Mouse (Mus musculus) MEL (cell line): ENCODE data around the gene 1110008L16Rik. TPM values are rescaled to one million over a fixed set of nuclear protein-coding genes. Genes with fewer than 3 reads are reported as not detected.

Experiments
- DNase-seq: peaks from one replicate; pipeline ENCODE4 v3.0.0; 2011; ENCODE audit warnings: low read depth, low spot score
- H3K27ac ChIP-seq: 2 replicates; pipeline ENCODE4 v1.5.1; 2012; ENCODE audit warnings: low read depth, mild to moderate bottlenecking, control low read depth, low read length, moderate library complexity; ENCODE audit not compliant: control insufficient read depth
- H3K27me3 ChIP-seq, 2 experiments: fragments of 150-350 bp in 1 of 2; sonication (generic) in 1 of 2; 2 replicates each; pipeline ENCODE4 v1.6.1; 2012; ENCODE audit warnings: low read length in 2 of 2, mild to moderate bottlenecking in 2 of 2, improper control_type of control experiment in 1 of 2, moderate library complexity in 1 of 2; ENCODE audit not compliant: insufficient read depth in 2 of 2, control insufficient read depth in 1 of 2
- H3K36me3 ChIP-seq, 2 experiments: 2 replicates each; pipeline ENCODE4 v1.6.1; 2012 to 2014; ENCODE audit warnings: low read length in 2 of 2, improper control_type of control experiment in 1 of 2, inconsistent platforms in 1 of 2, mild to moderate bottlenecking in 1 of 2; ENCODE audit not compliant: insufficient read depth in 2 of 2, control insufficient read depth in 1 of 2
- H3K4me1 ChIP-seq, 2 experiments: fragments of 150-350 bp in 1 of 2; sonication (generic) in 1 of 2; 2 replicates each; pipeline ENCODE4 v1.6.1; 2012; ENCODE audit warnings: low read length in 2 of 2, improper control_type of control experiment in 1 of 2, mild to moderate bottlenecking in 1 of 2; ENCODE audit not compliant: insufficient read depth in 2 of 2, control insufficient read depth in 1 of 2
- H3K4me3 ChIP-seq, 2 experiments: fragments of 150-350 bp in 1 of 2; sonication (generic) in 1 of 2; 2 replicates each; pipeline ENCODE4 v1.5.1; 2012; ENCODE audit warnings: low read depth in 2 of 2, low read length in 2 of 2, mild to moderate bottlenecking in 2 of 2, moderate library complexity in 2 of 2, control low read depth in 1 of 2, improper control_type of control experiment in 1 of 2; ENCODE audit not compliant: control insufficient read depth in 1 of 2, insufficient read depth in 1 of 2
- H3K79me2 ChIP-seq: 2 replicates; pipeline ENCODE4 v1.6.1; 2012; ENCODE audit warnings: mild to moderate bottlenecking, low read length, moderate library complexity; ENCODE audit not compliant: control insufficient read depth, poor library complexity, insufficient read depth
- H3K9ac ChIP-seq: 2 replicates; pipeline ENCODE4 v1.6.1; 2012; ENCODE audit warnings: low read depth, mild to moderate bottlenecking, control low read depth, low read length, moderate library complexity; ENCODE audit not compliant: control insufficient read depth, poor library complexity, severe bottlenecking
- H3K9me3 ChIP-seq: fragments of 150-350 bp; sonication (generic); replicated peaks from 2 replicates; pipeline ENCODE4 v1.6.1; 2012; ENCODE audit warnings: mild to moderate bottlenecking, low read length, improper control_type of control experiment, moderate library complexity; ENCODE audit not compliant: insufficient read depth
- CHD1 ChIP-seq: IDR thresholded peaks from 2 replicates; pipeline ENCODE4 v1.6.1; 2012; ENCODE audit warnings: low read depth, mild to moderate bottlenecking, inconsistent platforms, low read length, improper control_type of control experiment
- CTCF ChIP-seq, 3 experiments: IDR thresholded peaks in 2 of 3; conservative IDR thresholded peaks in 1 of 3; 2 replicates each; pipeline ENCODE4 v1.5.1; 2011 to 2012; ENCODE audit warnings: low read length in 3 of 3, low read depth in 2 of 3, mild to moderate bottlenecking in 2 of 3, improper control_type of control experiment in 1 of 3, inconsistent platforms in 1 of 3, mixed read lengths in 1 of 3, moderate library complexity in 1 of 3; ENCODE audit not compliant: control insufficient read depth in 1 of 3, insufficient read depth in 1 of 3, poor library complexity in 1 of 3, severe bottlenecking in 1 of 3
- E2F4 ChIP-seq: IDR thresholded peaks from 2 replicates; pipeline ENCODE4 v1.6.1; 2011; ENCODE audit warnings: low read depth, low read length, improper control_type of control experiment, borderline replicate concordance
- EP300 ChIP-seq, 2 experiments: IDR thresholded peaks; 2 replicates each; pipeline ENCODE4 v1.6.1; 2011; ENCODE audit warnings: improper control_type of control experiment in 2 of 2, low read length in 2 of 2, low read depth in 1 of 2, mild to moderate bottlenecking in 1 of 2
- ETS1 ChIP-seq: IDR thresholded peaks from 2 replicates; pipeline ENCODE4 v1.6.1; 2012; ENCODE audit warnings: low read depth, mild to moderate bottlenecking, inconsistent platforms, low read length, improper control_type of control experiment, moderate library complexity
- HCFC1 ChIP-seq: IDR thresholded peaks from 2 replicates; pipeline ENCODE4 v1.6.1; 2012; ENCODE audit warnings: low read depth, mild to moderate bottlenecking, inconsistent platforms, low read length, improper control_type of control experiment, moderate library complexity
- KAT2A ChIP-seq: conservative IDR thresholded peaks from 2 replicates; pipeline ENCODE4 v1.6.1; 2012; ENCODE audit warnings: low read depth, low read length, improper control_type of control experiment, inconsistent platforms
- MAFK ChIP-seq: IDR thresholded peaks from 2 replicates; pipeline ENCODE4 v1.6.1; 2011; ENCODE audit warnings: low read depth, mild to moderate bottlenecking, low read length, improper control_type of control experiment, borderline replicate concordance
- MAZ ChIP-seq: IDR thresholded peaks from 2 replicates; pipeline ENCODE4 v1.6.1; 2012; ENCODE audit warnings: low read depth, mild to moderate bottlenecking, inconsistent platforms, low read length, improper control_type of control experiment
- MEF2A ChIP-seq: IDR thresholded peaks from 2 replicates; pipeline ENCODE4 v1.6.1; 2014; ENCODE audit warnings: low read depth, mild to moderate bottlenecking, inconsistent platforms, low read length, improper control_type of control experiment; ENCODE audit not compliant: poor library complexity, insufficient replicate concordance, severe bottlenecking; ENCODE audit errors: extremely low read depth
- MYC ChIP-seq: IDR thresholded peaks from 2 replicates; pipeline ENCODE4 v1.6.1; 2011; ENCODE audit warnings: low read depth, mild to moderate bottlenecking, low read length, improper control_type of control experiment, moderate library complexity
- NELFE ChIP-seq: IDR thresholded peaks from 2 replicates; pipeline ENCODE4 v1.6.1; 2011; ENCODE audit warnings: low read depth, low read length, improper control_type of control experiment
- NRF1 ChIP-seq: IDR thresholded peaks from 2 replicates; pipeline ENCODE4 v1.6.1; 2014; ENCODE audit warnings: low read depth, mild to moderate bottlenecking, inconsistent platforms, low read length, improper control_type of control experiment, moderate library complexity; ENCODE audit not compliant: poor library complexity, insufficient read depth, severe bottlenecking
- POLR2AphosphoS5 ChIP-seq: IDR thresholded peaks from 2 replicates; pipeline ENCODE4 v1.6.1; 2012; ENCODE audit warnings: low read depth, borderline replicate concordance, mild to moderate bottlenecking, inconsistent platforms, low read length, moderate library complexity, mixed read lengths
- RCOR1 ChIP-seq: IDR thresholded peaks from 2 replicates; pipeline ENCODE4 v1.6.1; 2012; ENCODE audit warnings: low read depth, mild to moderate bottlenecking, inconsistent platforms, low read length, improper control_type of control experiment
- SIN3A ChIP-seq: IDR thresholded peaks from 2 replicates; pipeline ENCODE4 v1.6.1; 2012; ENCODE audit warnings: low read length, improper control_type of control experiment, inconsistent platforms
- SMC3 ChIP-seq: IDR thresholded peaks from 2 replicates; pipeline ENCODE4 v1.6.1; 2011; ENCODE audit warnings: low read depth, low read length, improper control_type of control experiment
- TBP ChIP-seq: IDR thresholded peaks from 2 replicates; pipeline ENCODE4 v1.8.0; 2011; ENCODE audit warnings: low read depth, low read length, improper control_type of control experiment
- USF2 ChIP-seq, 2 experiments: IDR thresholded peaks; 2 replicates each; pipeline ENCODE4 v1.6.1; 2011 to 2012; ENCODE audit warnings: improper control_type of control experiment in 2 of 2, low read length in 2 of 2, borderline replicate concordance in 1 of 2, inconsistent platforms in 1 of 2, low read depth in 1 of 2, mild to moderate bottlenecking in 1 of 2; ENCODE audit not compliant: insufficient read depth in 1 of 2
- polyA plus RNA-seq, 2 experiments: library from polyadenylated mRNA; stranded (reverse) in 1 of 2; unstranded in 1 of 2; fragments of >175 nt in 1 of 2; fragments of >200 nt in 1 of 2; gene quantifications; 2 replicates each; pipeline versions ENCODE4 v1.2.1 to v1.2.4; 2012; ENCODE audit warnings: low replicate concordance in 2 of 2, low read depth in 1 of 2; ENCODE audit not compliant: insufficient read length in 2 of 2, insufficient read depth in 1 of 2, missing spikeins in 1 of 2
- total RNA-seq: library from RNA; depleted of rRNA; stranded (reverse); fragments of 300-350 nt; gene quantifications from 2 replicates; pipeline ENCODE4 v1.2.3, GENCODE M21; 2012

1110008L16Rik gene
- total and polyA plus RNA-seq, 3 experiments: 24.9 to 26.2 TPM; not detected in 1

GRCm38 (mm10) chr12:55307566-55307965 is 8.2 kb downstream of the 1110008L16Rik start:
- Histone ChIP-seq H3K27ac (no peak overlapping the region), H3K27me3 (no peaks in the 10 kb centered on the region), H3K9ac (no peak overlapping the region)
- no peak for DNase-seq
- no peak for TF ChIP-seq ETS1
- TF ChIP-seq, all 39 proteins: peak for 0
- peaks cover 0 to 10% of the 10 kb centered on the region in 2 experiments; a peak in 2 of 4 replicates for H3K36me3 ChIP-seq
- H3K79me2 ChIP-seq: peaks cover 4% of the 10 kb centered on the region
- no peak overlapping the region for H3K4me3 ChIP-seq
- H3K4me1 ChIP-seq: peaks cover 3 to 6% of the 10 kb centered on the region in 2 experiments; a peak in 2 of 4 replicates
- H3K9me3 ChIP-seq: no peaks in the 10 kb centered on the region

- Histone ChIP-seq H3K4me3 (no peak overlapping the region), H3K36me3 (peaks cover 0 to 8% of the 10 kb centered on the region in 2 experiments; a peak in 2 of 4 replicates), H3K79me2 (no peaks in the 10 kb centered on the region; the same call in none of the 2 replicates), H3K4me1 (peaks cover 1 to 5% of the 10 kb centered on the region in 2 experiments; a peak in 2 of 4 replicates), H3K9me3 (no peaks in the 10 kb centered on the region), H3K27ac (no peak overlapping the region), H3K27me3 (no peaks in the 10 kb centered on the region), H3K9ac (no peak overlapping the region)
- DNase-seq: no peak
- no peak for TF ChIP-seq MYC
- TF ChIP-seq ETS1: no peak
- TF ChIP-seq CHD1: no peak
- no peak for TF ChIP-seq POLR2AphosphoS5
- TF ChIP-seq CTCF (IDR thresholded peaks at IDR 0.05 in 2 of 3, conservative IDR thresholded peaks at IDR 0.05 in 1 of 3; ENCODE audit: control insufficient read depth in 1 of 3, insufficient read depth in 1 of 3, low read depth in 2 of 3, low read length in 3 of 3, poor library complexity in 1 of 3, severe bottlenecking in 1 of 3): no peak
- TF ChIP-seq MAFK: no peak
- no peak for TF ChIP-seq USF2 (IDR thresholded peaks at IDR 0.05; ENCODE audit: borderline replicate concordance in 1 of 2, insufficient read depth in 1 of 2, low read depth in 1 of 2, low read length in 2 of 2)
- TF ChIP-seq MAZ: no peak
- TF ChIP-seq KAT2A: no peak
- no peak for TF ChIP-seq MEF2A
- TF ChIP-seq E2F4: no peak
Measured at GRCm38 (mm10) chr12:55308731-55309130, 9.4 kb downstream of the 1110008L16Rik start.

GRCm38 (mm10) chr12:55309501-55309900 is 10.1 kb downstream of the 1110008L16Rik start:
- Histone ChIP-seq H3K9ac (no peak overlapping the region), H3K27ac (no peak overlapping the region), H3K36me3 (peaks cover 0 to 4% of the 10 kb centered on the region in 2 experiments; a peak in 2 of 4 replicates), H3K4me1 (no peaks in the 10 kb centered on the region), H3K27me3 (no peaks in the 10 kb centered on the region), H3K9me3 (no peaks in the 10 kb centered on the region), H3K79me2 (no peaks in the 10 kb centered on the region; the same call in 1 of the 2 replicates), H3K4me3 (no peak overlapping the region)
- DNase-seq: no peak
- no peak for TF ChIP-seq MEF2A
- no peak for TF ChIP-seq CTCF (IDR thresholded peaks at IDR 0.05 in 2 of 3, conservative IDR thresholded peaks at IDR 0.05 in 1 of 3; ENCODE audit: control insufficient read depth in 1 of 3, insufficient read depth in 1 of 3, low read depth in 2 of 3, low read length in 3 of 3, poor library complexity in 1 of 3, severe bottlenecking in 1 of 3)
- TF ChIP-seq NRF1: no peak
- no peak for TF ChIP-seq NELFE
- TF ChIP-seq SMC3: no peak
- no peak for TF ChIP-seq TBP
- TF ChIP-seq RCOR1: no peak
- no peak for TF ChIP-seq KAT2A
- no peak for TF ChIP-seq MAFK
- no peak for TF ChIP-seq POLR2AphosphoS5
- no peak for TF ChIP-seq SIN3A
- no peak for TF ChIP-seq HCFC1
- TF ChIP-seq EP300 (IDR thresholded peaks at IDR 0.05; ENCODE audit: low read depth in 1 of 2, low read length in 2 of 2): no peak
